Mouse (Mus musculus) induced T-regulatory cell, adult 2 months (primary cell): ENCODE results near the gene Krt9.

Source experiments
- DNase-seq: peaks from one replicate; pipeline ENCODE4 v3.0.0-alpha.2; 2012; ENCODE audit warnings: low read depth

Krt9 gene

DNA sequence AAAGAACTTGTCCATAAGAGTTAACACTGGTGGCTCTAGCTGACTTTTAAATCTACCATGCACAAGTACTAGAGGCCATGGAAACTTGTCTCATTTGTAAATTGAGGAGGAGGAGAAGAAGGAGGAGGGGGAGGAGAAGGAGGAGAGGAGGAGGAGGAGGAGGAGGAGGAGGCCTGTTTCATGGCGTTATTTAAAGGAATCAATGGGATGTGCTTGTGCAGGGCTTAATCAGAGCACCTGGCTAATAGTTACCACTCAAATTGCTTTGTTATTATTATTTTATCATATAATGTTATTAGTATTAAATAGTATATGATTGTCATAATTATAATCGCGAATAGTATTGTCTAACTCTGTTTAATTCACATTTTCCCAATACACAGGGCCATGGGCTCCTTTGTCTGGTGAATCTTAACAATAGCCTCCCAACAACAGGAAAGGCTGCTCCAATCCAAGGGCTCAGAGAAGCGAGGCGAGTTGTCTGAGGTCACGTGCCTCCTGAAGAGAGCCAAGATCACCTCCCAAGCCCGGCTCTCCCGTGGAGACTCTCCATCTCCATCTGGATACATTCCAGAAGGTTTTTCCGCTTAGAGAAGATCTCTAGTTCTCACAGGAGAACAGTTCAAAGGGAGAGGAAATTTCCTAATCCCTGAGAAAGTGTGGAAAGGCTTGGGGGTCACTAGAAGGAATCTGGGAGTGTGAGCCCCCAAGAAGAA is 44.3 kb downstream of the Krt9 start, which contains the start of gene Krt19:
Gene Krt19 (minus strand): TSS at position 51 of the 716 bp plus-strand sequence.
- DNase-seq = no peak

- no peak for DNase-seq
Observed at GRCm38 (mm10) chr11:100147566-100148353, 45.3 kb downstream of the Krt9 start.

GRCm38 (mm10) chr11:100145858-100146560 is 47.0 kb downstream of the Krt9 start:
- no peak for DNase-seq

- DNase-seq = no peak
Observed at GRCm38 (mm10) chr11:100145104-100145503, 47.9 kb downstream of the Krt9 start.

DNA sequence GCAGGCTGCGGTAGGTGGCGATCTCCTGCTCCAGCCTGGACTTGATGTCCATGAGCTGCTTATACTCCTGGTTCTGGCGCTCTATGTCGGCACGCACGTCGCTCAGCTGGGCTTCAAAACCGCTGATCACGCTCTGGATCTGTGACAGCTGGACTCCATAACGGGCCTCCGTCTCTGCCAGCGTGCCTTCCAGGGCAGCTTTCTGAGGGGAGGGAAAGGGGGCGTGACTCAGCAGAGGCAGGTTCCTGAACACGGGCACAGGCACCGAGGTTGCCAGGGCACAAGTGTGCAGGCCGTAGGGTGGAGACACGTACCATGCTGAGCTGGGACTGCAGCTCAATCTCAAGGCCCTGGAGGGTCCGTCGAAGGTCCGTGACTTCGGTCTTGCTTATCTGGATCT is 52.1 kb downstream of the Krt9 start:
- no peak for DNase-seq

GRCm38 (mm10) chr11:100139391-100139790 is 53.7 kb downstream of the Krt9 start:
- no peak for DNase-seq

DNA sequence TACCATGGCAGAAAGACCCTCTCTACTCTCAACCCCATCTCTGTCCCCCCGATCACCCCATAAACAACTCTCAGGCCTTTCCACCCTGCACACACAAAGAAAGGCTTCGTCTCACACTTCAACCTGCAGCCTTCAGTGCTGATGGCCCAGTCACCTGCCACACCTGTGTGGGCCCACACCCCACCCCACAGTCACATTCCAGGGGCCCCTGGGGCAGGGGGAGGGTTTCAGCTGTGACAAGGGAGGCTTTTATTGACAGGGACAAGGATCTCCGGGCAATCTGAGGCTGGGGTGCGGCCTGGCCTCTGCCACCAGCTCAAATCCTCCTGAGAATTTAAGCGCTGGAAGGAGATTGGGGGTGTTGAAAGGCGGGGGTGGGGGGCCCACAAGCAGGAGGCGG is 54.2 kb downstream of the Krt9 start:
- DNase-seq = no peak

DNA sequence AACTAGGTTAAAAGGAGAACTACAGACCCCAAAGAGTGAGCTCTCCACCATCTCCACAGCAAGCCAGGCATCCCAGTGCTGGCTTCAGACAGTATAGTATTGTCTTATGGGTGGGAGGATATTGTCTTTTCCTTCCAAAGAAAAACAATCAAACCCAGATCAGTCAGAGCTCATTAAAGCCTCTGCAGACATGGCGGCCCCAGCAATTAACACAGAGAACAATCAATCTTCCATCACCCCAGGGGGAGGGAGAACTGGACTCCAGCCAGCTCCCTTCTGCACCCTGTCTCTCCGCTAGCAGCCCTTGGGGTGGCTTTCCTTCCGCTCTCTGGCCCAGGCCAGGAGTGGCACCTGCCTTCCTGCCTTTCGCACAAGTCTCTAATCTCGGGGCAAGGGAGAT is 55.4 kb downstream of the Krt9 start:
- no peak for DNase-seq
